Mouse (Mus musculus): ENCODE data around the gene Ccdc117.
A peak's percentile ranks its signal among the peaks of the same experiment; 100 is the strongest.
"Not testable (repeated sequence)": the region's sequence is repeated elsewhere in the genome, so short reads cannot be mapped to it uniquely, and the experiment has no call there.

The Ccdc117 gene

DNA sequence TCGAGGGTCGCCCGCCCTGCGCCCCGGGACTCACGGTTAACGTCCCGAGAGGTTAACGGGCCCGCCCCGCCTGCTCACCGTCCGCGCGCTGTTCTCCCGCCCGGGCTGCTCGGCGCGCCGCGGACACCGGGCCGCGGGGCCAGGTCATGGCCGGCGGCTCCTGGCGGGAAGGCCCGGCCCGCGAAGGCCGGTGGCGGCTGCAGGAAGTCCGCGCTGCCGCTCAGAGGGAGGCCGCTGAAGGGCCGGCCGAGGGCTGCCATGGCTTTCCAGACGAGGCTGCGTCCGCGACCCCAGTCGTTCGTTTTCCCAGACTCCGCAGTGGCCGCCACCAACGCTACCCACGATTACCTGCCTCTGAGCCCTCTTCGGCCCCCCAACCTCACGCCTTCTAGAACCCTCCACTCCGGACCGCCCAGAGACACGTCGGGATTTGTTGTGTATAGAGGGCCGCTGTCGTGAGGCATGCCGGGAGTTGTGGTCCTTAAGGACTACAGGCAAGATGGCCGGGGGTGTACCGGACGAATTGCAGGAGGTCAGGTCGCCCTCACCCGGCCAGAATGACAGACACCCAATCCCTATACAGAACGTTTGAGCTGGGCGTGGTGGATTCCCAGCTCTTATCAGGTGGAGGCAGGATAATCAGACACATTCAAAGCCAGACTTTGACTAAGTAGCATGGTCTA, at the start of gene Ccdc117:
TSS of gene Ccdc117 (minus strand) at position 389 of the 683 bp plus-strand sequence.
- peak; percentile 94 for DNase-seq

DNA sequence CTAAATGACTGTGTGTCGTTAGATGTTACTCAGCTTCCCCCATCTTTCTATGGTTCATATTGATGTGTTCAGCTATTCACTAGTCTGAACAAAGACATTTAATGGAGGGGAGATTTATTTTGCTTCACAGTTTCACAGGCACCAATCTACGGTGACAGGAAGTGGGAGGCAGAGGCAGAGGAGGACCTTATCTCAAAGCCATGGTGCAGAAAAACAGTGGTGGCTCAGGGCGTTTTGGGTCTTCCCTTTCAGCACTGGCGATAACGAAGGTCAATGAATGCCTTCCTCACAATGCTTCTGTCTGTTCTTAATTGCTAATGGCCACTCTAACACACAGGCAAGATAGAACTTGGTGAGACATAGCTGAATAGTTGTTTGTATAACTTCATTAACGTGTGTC, 33.1 kb upstream of the Ccdc117 start:
- DNase-seq: no peak

DNA sequence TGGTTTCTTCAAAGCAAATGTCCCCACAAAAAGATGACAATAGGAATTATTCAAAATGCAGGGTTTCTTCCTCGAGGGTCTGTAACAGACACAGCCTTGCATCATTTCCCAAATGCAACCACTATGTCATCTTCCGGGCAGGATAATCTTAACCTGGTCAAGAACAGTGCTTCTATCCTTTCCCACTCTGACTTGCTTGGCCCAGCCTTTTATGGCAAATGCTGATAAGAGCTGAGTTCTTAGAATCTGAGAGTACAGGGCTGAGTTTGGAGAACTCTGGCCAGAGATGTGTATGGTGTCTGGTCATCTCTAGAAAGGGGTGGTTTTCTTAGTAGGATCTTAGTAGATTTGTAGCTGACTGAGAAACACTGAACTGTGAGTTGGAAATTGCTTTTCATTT, 31.8 kb upstream of the Ccdc117 start:
- DNase-seq: no peak

DNA sequence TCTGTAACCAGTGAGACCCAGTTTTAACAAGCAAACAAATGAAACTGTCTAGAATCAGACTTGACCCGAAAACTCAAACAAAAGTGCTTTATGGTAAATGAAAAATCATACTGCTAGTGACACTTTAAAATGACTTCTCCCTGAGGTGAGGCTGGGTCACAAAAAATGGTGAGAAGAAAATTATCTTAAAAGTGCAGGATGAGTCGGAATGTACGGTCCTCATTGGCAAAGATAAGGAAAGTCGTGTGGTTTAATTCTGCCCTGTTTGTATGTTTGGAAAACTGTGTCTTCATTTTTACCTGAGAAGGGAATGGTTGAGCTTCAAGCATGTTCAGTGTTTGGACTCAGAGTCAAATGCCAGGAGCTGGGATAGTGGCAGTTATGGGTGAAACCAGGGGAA, 29.9 kb upstream of the Ccdc117 start:
- DNase-seq: no peak

DNA sequence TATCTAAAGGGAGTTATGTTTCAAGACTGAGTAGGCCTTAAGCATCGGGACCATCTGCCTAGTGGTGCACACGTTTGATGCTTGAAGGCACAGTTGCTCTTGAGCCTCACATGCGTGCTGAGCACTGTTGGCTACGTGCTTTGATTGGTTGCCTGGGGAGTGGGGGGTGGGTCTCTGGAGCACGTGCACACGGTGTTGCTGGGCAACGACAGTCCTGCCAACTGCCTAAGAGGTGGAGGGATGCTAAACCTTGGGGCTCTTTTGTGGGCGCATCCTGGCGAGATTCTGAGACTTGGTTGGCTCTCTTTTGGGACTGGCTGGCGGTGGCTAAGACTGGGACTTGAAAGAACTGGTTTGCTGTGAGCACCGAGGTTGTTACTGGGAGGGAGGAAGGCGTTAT, 27.5 kb upstream of the Ccdc117 start, which contains the start of gene Ankrd36:
TSS of gene Ankrd36 (plus strand) at position 211 of the 400 bp plus-strand sequence.
- no peak for DNase-seq

DNA sequence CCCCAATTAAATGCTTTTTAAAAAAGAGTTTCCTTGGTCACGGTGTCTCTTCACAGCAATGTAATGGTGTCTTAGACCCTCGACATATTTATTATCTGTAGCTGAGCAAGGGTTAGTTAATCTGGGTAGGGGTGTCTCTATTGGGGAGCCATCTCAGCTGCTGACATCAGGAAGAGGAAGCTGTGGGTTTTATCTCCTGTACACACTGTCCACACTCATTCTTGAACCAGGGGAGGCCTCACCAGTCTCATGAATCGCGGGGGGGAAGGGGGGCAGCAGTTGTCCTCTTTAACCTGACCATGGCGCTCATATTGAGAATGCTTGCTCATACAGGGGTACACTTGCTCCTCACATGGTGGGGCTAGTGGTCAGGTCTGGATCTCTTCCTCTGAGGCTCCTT, 26.1 kb upstream of the Ccdc117 start:
- DNase-seq: no peak

DNA sequence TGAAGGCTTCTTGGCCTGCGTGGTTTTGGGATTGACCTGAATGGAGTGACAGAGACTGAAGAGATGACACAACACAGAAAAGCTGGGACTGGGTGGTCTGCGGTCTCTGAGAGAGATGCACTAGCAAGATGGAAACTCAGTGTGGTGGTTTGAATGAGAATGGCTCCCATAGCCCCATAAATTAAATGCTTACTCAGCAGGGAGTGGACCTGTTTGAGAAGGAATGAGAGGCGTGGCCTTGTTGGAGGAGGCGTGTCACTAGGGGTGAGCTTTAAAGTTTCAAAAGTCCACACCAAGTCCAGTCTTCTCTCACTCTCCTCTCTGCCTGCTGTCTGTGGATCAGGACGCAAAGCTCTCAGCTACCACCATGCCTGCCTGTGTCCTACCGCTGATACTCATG, 25.7 kb upstream of the Ccdc117 start:
- DNase-seq: no peak

DNA sequence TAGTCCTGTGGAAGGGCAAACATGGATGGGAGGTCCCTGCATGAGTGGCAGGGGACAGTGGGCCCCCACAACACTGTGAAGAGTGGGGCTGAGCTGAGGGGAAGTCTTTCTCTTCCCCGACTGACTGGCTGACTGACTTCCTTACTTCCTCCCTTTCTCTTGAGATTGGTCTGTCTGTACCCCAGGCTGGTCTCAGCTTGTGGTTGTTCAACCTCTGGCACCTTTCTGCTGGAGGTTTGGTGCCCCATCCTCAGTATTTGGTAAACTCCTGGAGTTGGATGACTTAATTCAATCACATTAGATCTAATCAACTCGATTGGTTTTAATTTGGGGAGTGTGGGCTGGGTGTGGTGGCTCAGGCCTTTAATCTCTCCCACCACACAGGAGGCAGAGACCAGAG, 24.5 kb upstream of the Ccdc117 start:
- DNase-seq: no peak

DNA sequence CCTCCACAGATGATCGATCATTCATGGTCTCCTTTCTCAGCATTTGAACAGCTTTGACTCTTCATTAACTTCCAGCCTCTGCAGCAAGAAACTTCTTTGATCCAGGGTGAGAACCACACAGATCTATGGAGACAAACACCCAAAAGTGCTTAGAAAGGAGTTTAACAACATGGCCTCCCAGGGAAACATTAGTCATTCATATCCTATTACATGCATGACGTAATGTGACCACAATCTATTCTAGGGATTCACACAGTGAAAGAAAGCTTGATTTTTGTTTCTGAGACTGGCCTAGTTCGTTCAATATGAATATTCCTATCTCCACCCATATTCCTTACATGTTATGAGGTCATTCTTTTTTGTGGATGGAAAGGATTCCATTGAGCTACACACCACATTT, 23.6 kb upstream of the Ccdc117 start:
- DNase-seq: no peak

DNA sequence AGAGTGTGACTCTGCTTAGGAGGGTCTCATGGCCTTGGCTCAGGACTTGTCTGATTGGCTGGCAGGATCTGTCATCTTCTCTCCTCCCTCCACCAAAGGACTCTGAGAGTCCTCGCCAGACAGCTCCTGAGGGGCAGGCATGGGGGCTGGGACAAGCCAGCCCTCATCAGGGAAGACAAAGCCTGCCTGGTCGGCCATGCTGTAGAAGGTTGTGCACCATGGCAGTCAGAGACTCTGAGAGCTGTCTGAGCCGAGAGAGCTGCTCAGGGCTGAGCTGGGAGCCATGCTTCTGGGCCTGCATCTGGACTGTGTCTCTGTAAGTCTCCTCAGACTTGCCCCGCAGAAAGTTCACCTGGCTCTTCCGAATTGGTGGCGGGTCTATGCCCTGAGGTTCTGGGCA, 21.9 kb upstream of the Ccdc117 start:
- DNase-seq: no peak

DNA sequence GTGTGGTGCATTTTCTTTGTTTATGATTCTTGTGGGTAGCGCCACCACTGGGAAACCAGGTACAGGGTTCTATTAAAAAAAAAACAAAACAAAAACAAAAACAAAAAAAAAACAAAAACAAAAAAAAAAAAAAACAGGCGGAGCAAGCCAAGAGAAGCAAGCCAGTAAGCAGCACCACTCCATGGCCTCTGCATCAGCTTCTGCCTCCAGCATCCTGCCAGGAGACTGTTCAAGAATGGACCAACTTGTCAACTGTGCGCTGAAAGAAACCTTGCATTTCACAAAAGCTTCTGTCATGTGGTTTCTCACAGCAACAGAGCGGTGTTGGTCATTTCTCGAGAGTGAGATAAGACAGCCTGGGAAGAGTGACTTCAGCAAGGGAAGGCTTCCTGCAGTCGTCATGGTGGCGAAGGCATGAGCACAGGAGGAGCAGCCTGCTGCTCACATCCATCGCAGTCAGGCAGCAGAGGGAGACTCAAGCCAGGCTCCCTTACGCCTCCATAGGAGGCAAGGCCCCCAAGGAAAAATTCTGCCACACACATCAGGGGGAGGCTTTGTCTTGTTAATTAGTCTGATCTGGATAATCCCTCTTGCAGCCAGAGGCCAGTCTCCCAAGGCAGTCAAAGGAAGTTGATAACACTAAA, 20.8 kb upstream of the Ccdc117 start:
- DNase-seq: peak; percentile 57

DNA sequence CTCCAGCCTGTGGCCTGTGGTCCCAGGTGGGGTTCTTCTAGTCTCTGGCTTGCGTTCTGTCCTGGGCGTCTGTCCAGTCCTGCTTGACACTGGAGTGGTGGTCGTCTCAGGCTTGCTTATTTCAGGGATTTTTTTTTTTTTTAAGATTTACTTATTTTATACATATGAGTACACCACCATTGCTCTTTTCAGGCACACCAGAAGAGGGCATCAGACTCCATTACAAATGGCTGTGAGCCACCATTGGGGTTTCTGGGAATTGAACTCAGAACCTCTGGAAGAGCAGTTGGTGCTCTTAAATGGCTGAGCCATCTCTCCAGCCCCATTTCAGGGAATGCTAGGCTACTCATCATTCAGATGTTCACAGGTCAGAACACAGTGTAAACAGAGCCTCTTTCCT, 18.3 kb upstream of the Ccdc117 start:
- DNase-seq: no peak

DNA sequence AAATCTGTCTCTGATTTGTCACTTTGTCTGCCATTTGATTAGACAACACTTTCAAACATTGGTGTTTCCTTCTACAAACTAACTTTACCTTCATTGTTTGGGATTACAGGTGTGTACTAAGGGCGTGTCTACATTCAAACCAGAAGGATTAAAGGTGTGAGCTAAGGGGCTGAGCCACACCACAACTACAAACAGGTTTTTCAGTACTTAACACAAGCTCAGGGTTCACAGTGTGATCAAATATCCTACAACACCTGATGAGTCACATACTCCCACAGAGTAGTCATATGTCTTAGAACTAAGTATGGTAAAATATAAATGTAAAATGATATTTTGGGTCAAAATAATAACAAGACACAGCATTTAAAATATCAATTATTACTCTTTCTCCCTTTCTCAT, 9.9 kb upstream of the Ccdc117 start:
- DNase-seq: no peak

DNA sequence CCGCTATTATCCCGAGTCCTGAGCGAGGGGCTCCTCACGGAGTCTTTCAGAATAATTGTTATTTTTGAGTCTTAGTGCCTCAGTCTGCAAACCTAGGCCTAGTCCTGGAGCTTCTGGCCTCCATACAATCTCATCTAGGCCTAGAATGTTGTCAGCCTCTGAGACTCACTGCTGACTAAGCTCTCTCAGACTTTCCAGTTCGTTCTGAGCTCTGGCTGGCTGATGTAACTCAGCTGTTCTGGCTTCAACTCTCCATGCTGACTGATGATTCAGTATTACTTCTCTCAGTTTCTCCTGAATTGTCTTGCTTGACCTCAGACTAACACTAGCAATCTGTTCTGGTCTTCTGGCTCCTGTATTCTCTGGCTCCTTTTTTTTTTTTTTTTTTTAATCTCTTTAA, 9.4 kb upstream of the Ccdc117 start:
- no peak for DNase-seq

DNA sequence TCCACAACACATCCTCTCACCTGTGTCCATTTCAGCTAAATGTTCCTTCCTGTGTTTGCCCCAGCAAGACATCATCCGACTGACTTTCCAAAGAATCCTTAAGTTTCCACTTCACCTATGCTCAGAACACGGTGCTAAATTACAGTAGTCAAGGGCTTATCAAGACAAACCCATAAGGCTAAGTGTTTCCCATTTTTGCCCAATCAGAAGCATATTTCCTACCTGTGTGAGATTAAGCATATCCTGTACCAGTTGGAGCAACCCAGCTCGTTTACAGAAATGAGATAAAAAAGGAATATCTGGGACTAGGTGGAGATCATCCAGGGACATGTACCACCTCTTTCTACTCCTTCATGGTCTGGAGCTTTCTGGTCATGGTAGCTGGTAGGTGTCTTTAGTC, 4.7 kb upstream of the Ccdc117 start:
- DNase-seq: no peak

DNA sequence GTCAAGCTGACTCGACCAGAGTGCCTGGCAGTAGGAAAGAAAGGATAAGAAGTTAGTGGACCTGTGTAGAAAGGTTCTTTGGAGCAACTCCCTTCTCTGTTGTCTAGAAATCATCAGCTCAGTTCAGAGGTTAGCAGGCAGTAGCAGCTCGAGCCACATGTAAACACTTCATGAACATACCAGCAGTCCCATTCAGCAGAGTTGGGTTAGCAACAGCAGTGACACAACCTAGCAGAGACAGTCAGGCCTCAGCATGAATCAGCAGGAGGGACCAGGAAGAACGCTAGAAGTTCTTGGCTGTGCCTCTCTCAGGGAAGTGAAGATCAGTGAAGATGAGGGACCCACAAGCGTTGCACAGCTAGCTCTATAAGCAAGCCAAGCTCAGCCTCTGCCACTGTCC, 3.5 kb upstream of the Ccdc117 start:
- DNase-seq: no peak

DNA sequence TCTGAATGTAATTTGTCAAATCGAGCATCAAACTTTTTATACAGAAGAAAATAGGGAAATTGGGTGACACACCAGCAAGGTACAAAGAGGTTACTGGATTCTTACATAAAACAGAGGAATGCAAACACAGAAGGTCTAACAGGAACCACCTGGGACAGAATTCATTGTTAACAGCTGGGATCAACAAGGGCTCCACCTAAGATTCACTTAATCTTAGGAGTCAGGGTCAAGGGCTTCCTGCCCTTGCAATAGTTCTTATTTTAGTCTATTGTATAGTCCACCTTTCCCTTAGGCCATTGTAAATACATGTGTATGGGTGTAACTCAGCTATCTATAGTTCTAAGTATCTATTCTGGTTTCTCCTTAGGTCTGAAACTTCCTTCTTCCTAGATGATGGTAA, 2.7 kb upstream of the Ccdc117 start:
- not testable (repeated sequence) for DNase-seq

DNA sequence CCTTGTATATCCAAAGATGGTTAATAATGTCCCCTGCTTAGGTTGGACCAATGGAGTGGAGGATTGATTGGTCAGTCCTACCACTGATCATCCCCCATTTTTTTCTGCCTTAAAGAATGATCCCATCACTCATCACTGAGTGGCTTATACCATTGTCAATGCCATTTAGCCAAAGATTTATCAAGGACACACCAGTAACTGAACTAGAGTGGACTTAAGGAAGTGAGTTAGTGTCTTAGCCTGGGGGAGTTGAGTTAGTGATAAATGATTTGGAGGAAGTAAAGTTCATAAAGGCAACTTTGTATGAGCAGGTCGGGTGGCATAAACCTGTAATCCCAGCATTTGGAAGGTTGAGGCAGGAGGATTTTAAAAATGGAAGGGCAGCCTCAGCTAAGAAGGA, 1.3 kb upstream of the Ccdc117 start:
- DNase-seq: no peak

DNA sequence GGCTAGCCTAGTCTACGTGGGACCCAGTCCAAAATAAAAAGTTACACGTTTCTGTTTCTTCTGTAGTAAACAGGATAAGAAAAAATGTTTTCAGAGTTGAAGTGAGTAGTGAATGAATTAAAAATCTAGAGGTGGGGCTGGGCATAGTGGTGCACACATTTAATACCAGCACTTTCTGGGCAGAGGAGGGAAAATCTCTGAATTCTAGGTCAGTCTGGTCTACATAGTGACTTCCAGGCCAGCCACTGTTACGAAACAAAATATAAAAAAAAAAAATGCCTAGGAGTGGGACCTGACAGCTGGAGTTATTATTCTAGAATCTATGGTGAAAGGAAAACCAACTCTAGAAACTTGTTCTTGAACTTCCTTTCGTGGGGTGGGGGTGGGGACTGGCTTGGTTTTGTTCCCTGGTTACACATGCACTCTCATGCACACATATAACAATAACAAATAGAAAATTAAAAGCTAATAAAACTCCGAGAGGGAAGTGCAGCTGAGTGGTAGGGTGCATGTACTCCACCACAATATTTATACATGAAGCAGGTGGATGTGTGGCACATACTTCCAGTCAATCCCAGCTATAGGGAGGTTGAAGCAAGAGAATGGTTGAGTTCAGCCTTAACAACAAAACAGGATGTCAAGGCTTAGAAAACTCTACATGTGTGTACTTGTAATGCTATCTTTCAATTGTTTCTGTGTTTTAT, 647 bp upstream of the Ccdc117 start:
- DNase-seq: no peak

DNA sequence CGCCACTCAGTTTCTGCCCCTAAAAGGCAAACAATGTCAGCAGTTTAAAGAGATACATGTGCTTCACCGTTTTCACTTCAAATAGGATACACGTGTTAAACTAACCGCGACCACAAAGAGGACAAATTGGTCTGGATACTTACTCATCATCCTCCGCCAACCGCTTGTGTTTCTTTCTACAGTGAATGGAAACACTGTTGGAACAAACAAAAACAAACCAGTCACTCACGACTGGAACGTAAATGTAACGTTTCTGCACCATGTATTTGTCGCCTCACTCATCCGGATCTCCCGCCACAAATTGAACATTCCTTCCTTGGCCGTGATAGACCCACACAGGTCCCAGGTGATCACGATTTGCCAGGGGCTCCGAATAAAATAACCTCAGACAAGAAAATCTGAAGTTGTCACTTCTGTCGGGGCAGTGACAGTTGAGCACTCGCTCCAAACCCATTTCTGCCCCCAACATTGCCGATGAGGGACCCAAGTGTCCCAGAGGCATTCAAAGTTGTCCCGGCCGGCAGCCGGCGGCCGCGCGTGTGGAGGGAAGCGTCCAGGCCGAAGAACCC, 673 bp downstream of the Ccdc117 start:
- DNase-seq: peak; percentile 28

DNA sequence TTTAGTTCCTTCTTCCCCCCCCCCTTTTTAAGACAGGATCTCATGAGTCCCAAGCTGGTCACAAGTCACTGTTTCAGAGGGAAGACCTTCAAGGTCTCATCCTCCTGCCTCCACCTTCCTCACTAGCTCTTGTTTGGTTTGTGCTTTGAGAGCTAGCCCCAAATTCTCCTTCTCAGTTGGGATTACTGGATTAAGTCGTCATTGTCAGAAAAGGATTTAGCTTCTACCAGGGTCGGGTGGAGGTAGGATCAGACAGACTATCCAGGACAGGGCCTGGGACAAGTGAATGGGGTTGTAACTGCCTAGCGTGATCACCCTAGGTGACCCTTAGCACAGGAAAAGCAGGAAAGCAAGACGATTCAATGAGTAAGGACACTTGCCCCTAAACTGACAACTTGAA, 1.7 kb downstream of the Ccdc117 start:
- DNase-seq: no peak

DNA sequence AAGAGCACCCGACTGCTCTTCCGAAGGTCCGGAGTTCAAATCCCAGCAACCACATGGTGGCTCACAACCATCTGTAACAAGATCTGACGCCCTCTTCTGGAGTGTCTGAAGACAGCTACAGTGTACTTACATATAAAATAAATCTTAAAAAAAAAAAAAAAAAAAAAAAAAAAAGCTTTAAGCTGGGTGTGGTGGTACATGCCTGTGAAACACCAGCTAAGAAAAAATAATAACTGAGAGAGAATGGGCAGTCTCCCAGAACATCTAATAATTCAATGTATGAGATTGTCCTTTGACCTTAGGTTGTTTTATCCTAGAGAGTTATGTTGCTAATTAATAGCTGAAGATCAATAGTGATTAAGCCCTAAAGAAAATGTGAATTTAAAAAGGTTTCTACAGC, 4.5 kb downstream of the Ccdc117 start:
- not testable (repeated sequence) for DNase-seq

DNA sequence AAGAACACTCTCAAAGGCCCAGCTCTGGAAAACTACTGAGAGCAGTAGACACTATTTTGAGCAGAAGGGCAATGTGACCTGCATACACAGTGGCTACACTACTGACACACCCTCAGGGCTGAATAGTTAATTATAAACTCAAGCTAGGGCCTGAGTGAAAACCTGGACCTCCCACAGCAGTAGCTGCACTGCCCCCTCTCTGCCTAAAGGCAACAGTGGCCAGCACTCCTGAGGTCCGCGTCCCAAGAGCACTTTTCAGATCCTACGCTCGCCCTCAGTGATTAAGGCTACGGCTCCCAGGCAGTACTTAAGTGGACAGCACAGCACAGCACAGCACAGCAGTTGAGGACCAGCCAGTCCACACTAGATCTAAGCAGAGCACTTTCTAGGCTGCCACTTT, 8.9 kb downstream of the Ccdc117 start:
- DNase-seq: no peak

DNA sequence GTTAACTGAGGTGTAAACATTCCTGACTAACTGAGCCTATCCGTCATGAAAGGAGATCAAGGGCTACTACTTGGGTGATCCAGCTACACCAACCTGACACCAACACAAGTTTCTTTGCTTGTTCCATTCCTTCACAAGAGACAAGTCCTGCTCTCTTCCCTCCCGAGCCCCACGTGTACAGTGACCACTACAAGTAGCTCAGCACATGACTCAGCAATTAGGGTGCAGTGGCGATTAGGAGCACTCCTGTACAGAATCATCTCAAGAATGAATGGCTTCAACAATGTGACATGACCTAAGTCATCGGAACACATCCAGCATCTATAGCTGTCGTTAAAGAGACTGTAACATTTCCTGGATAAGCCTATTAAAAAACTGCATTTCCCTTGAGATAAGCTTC, 11.3 kb downstream of the Ccdc117 start:
- no peak for DNase-seq
